In the genomic region with DNA sequence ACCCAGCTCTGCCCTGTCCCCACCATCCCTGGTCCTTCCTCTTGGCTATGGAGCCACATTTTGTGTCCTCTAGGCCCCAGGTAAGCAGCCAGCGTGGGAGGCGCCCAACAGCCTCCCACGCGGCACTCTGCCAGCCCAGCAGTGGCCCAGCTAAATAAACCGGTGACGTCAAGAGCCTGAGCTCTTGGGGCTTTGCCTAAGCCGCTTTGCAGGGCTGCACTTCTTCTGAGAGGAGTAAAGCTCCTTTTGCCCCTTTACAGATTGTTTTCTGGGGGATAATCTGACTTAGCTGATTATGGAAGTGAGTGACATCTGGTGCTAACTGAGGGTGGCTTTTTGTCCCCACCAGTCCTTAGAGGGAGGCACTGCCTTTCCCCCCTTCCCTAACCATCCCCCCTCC, we compare ENCODE assay signal across 9 mouse cellular contexts. TPM values are rescaled to one million over a fixed set of nuclear protein-coding genes. Genes with fewer than 3 reads are reported as not detected.
A peak's percentile ranks its signal among the peaks of the same experiment; 100 is the strongest.
DNase-seq lines count a peak whose midpoint lies in the region; ATAC-seq and TF ChIP-seq lines count a peak whose summit lies in the region.
"Had no signal": no experiment of that assay in that cellular context is flagged by ENCODE, and none has a peak within 500 bp of the region (broad histone marks: within the 10 kb centered on the region; RNA-seq: fewer than 3 reads in every experiment).

No protein-coding gene starts in this region.

- no peak for ATAC-seq in forebrain, embryonic 15.5 days (replicated peaks)
- ATAC-seq in limb, embryonic 12.5 days (ENCODE audit: insufficient number of reproducible peaks, insufficient read depth, low FRiP score, low TSS enrichment, low read depth): no peak
- ATAC-seq in megakaryocyte-erythroid progenitor cell, adult 5-6 weeks (replicated peaks; ENCODE audit: low FRiP score, low TSS enrichment, poor library complexity, severe bottlenecking): no peak
- ATAC-seq: Patski had no signal

- H3K4me3 ChIP-seq in layer of hippocampus, adult 2 months: no peak overlapping the region
- H3K4me3 ChIP-seq in forebrain, embryonic 15.5 days: no peak overlapping the region
- no peak overlapping the region for H3K4me3 ChIP-seq in limb, embryonic 12.5 days (replicated peaks)

- peak overlapping the region; percentile 85 for H3K27ac ChIP-seq in layer of hippocampus, adult 2 months
- H3K27ac ChIP-seq in forebrain, embryonic 15.5 days (replicated peaks): peak overlapping the region; percentile 72
- peak overlapping the region; percentile 59 for H3K27ac ChIP-seq in limb, embryonic 12.5 days

- WGBS in forebrain, embryonic 15.5 days: 6% methylated on average over 7 of the region's 7 CpGs
- WGBS in limb, embryonic 12.5 days: 9% methylated on average over 7 of the region's 7 CpGs

- DNase-seq in layer of hippocampus, adult 2 months (ENCODE audit: low spot score in 2 of 2): no peak
- no peak for DNase-seq in layer of hippocampus, postnatal 10 days (ENCODE audit: low spot score in 2 of 2)
- peak; percentile 42 for DNase-seq in cerebellum, adult 9-10 months
- DNase-seq in right cerebral cortex, postnatal 14 days: peak; percentile 63
- DNase-seq in layer of hippocampus, adult 18-20 months (ENCODE audit: low spot score in 2 of 2): no peak

- H3K27me3 ChIP-seq in forebrain, embryonic 15.5 days: no peaks in the 10 kb centered on the region
- peaks cover 14% of the 10 kb centered on the region; the same call in 1 of the 2 replicates for H3K27me3 ChIP-seq in limb, embryonic 12.5 days

- no peak for TF ChIP-seq CTCF in layer of hippocampus, adult 2 months (conservative IDR thresholded peaks at IDR 0.05)

- H3K4me2 ChIP-seq in forebrain, embryonic 15.5 days (replicated peaks): no peak overlapping the region
- H3K4me2 ChIP-seq in limb, embryonic 12.5 days: no peak overlapping the region

- H3K36me3 ChIP-seq in forebrain, embryonic 15.5 days: no peaks in the 10 kb centered on the region
- no peaks in the 10 kb centered on the region for H3K36me3 ChIP-seq in limb, embryonic 12.5 days

- H3K9me3 ChIP-seq in forebrain, embryonic 15.5 days: no peaks in the 10 kb centered on the region
- H3K9me3 ChIP-seq in limb, embryonic 12.5 days: no peaks in the 10 kb centered on the region

- no peak overlapping the region for H3K9ac ChIP-seq in forebrain, embryonic 15.5 days (replicated peaks)
- H3K9ac ChIP-seq in limb, embryonic 12.5 days (replicated peaks): no peak overlapping the region; the same call in 1 of the 2 replicates

- H3K4me1 ChIP-seq in forebrain, embryonic 15.5 days: peaks cover 74% of the 10 kb centered on the region
- peaks cover 64% of the 10 kb centered on the region for H3K4me1 ChIP-seq in limb, embryonic 12.5 days (replicated peaks)

RNA-seq across cellular contexts. Expression of gene Parvg, which starts 22.8 kb away (rescaled TPM):
- total RNA-seq in layer of hippocampus, adult 2 months (2021): 10 to 100 TPM; 20.9 to 26.6 TPM
- 1 to 10 TPM; 6.6 to 9.6 TPM for total RNA-seq in layer of hippocampus, postnatal 10 days (2021)
- 0.75 and 1.0 TPM in 2 replicates for polyA plus RNA-seq in forebrain, embryonic 15.5 days (2015; fragmentation: Nextera tagmentation; extraction: Ambion mirVana)
- 0.84 and 1.2 TPM in 2 replicates for polyA plus RNA-seq in limb, embryonic 12.5 days (2016; fragmentation: Nextera tagmentation; extraction: Ambion mirVana)
- total RNA-seq in layer of hippocampus, adult 18-20 months (2021): 10 to 100 TPM; 23.9 TPM
- total RNA-seq in megakaryocyte-erythroid progenitor cell, adult 5-6 weeks (2014; fragmentation: Nextera tagmentation): 49.1 and 67.2 TPM in 2 replicates
- 80.8 and 173 TPM in 2 replicates for total RNA-seq in megakaryocyte-erythroid progenitor cell, adult 5-6 weeks (2017)
- polyA plus RNA-seq: Patski had no signal

Comparison
In these comparisons a context has a peak if more than half of its experiments do, and no peak if none do; other contexts are left out.
1. DNase-seq: peak in cerebellum, adult 9-10 months (single experiment) and right cerebral cortex, postnatal 14 days (single experiment); none in layer of hippocampus, adult 2 months (0 of 2), layer of hippocampus, postnatal 10 days (0 of 2) and layer of hippocampus, adult 18-20 months (0 of 2).
2. Peak in every context shown above with its lines, with median percentiles within 50 percentile points of each other: H3K27ac ChIP-seq.